Mouse (Mus musculus): ENCODE results near the gene Shc2. TPM values are rescaled to one million over a fixed set of nuclear protein-coding genes. Genes with fewer than 3 reads are reported as not detected.

The Shc2 gene
- total RNA-seq, 2 experiments from 2014 or later, result 3.3 to 5.9 TPM

DNA sequence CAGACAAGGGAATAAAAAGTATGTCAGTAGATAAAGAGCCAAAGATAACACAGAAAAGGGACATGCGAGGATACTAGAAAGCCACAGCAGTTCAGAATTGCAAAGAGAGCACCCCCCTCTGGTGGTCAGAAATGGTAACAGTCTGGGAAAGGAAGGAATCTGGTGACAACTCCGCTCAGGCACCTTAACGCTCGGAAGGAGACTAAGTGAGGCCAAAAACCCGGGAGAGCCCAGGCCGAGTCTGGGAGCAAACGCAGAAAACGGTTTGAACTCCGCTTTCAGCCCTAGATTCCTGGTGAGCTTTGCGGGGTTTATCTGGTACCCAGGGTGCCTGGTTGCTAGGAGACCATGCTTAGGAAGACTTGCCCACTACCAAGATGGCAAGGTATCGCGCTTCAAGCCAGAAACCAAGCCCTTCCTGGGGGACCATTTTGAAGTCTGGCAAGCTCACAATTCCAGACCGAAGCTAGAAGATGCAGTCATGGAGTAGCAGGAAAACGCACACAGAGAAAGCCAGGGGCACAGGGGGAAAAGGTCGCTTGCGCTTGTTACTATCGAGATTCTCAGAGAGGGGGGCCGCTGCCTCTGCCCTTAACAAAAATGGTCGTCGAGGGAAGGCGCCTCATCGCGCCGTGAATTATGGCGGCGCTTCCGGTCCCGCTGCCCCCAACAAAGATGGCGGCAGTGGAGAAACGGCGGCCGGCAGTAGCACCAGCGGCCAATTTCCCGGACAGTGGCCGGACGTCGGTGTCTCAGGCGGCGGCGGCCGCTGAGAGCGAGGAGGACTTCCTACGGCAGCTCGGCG, 31.3 kb upstream of the Shc2 start, which contains the start of gene Tpgs1:
TSS of gene Tpgs1 (plus strand) at position 599 of the 805 bp plus-strand sequence.
- peak; percentile 85 to 86 for DNase-seq (ENCODE audit: low spot score in 2 of 2)

DNA sequence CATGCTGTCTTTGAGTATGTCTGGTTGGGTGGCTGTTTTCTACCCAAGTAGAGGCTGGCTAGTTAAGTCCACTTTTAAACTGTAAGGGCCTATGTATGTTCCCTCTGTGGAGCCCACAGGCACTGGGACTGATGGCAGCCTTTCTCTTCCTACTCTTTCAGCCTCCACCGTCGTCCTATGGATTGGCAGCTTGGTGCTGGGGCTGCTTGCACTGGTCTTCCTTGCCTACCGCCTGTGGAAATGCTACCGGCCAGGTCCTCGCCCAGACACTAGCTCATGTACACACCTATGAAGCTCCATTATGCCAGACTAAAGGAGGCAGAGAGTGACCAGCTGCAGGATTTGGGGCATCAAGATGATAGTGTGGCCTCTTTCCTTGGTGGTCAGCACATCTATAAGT, 30.4 kb upstream of the Shc2 start:
- DNase-seq (ENCODE audit: low spot score in 2 of 2), result no peak

DNA sequence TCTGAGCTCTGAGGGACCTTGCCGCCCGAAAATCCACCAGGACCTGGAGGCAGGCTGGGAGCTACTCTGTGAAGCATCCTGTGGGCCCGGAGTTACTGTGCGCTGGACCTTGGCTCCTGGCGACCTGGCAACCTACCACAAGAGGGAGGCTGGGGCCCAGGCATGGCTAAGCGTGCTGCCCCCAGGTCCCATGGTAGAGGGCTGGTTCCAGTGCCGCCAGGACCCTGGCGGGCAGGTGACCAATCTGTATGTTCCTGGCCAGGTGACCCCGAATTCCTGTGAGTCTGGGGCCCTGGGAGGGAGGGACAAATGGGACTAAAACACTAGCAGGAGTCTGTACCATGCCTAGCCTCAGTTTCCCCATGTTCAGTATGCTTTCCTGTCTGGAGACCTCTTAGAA, 28.8 kb upstream of the Shc2 start:
- DNase-seq (ENCODE audit: low spot score in 2 of 2), result no peak

DNA sequence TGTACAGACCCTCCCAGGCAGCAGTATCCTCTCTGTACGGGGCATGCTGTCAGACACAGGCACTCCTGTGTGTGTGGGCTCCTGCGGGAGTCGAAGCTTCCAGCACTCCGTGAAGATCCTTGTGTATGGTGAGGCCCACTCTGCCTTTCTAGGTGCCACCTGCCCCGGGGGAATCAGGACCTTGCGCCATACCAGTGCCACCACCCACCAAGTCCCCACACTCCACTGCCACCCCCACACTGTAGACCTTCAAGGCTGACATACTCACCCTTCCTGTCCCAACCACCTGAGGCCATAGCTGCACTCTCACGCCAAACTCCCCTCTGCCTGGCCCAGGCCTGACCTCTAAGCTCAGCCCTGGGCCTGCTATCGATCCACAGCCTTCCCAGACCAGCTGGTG, 27.3 kb upstream of the Shc2 start:
- no peak for DNase-seq (ENCODE audit: low spot score in 2 of 2)

DNA sequence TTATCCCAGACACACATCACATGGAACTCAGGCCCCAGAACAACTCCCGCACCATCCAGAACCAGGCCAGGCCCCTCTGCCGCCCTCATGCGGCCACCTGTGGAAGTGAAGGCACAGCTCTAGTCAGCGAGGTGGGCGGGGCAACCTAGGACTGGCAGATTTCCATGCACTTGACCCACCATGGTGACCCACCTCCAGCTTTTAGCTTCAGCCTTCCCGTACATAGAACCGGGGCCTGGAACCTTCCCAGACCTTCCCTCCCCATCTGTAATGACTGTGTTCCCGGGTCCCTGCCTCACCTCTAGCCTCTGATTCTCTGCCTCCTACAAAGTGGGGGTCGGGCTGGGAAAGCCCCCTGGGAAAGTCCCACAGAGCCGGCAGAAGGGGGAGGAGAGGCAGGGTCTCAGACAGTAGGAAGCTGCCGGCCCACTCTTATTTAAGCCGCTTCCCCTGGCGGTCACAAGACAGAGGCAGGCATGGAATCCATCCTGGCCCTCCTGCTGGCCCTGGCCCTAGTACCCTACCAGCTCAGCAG, 26.5 kb upstream of the Shc2 start, which contains the start of gene Madcam1:
TSS of gene Madcam1 (plus strand) at position 429 of the 535 bp plus-strand sequence.
- peak; percentile 59 to 68 for DNase-seq (ENCODE audit: low spot score in 2 of 2)

DNA sequence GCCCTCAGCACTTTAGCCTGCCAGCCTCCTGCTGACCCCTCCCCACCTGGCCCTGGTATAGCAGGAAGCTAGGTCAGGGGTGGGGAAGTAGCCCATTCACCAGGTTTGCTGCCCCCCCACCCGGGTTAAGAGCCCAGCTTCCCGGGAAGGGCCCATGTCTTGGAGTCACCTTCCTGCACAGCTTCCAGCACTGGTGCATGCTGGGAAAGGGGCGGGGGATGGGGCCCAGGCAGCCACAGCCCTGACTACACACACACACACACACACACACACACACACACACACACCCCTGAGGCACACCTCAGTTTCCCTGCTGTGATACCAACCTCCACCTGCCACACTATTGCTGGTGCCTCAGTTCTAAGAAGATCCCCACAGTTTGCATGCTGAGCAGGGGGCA, 24.1 kb upstream of the Shc2 start:
- DNase-seq (ENCODE audit: low spot score in 2 of 2), result no peak

DNA sequence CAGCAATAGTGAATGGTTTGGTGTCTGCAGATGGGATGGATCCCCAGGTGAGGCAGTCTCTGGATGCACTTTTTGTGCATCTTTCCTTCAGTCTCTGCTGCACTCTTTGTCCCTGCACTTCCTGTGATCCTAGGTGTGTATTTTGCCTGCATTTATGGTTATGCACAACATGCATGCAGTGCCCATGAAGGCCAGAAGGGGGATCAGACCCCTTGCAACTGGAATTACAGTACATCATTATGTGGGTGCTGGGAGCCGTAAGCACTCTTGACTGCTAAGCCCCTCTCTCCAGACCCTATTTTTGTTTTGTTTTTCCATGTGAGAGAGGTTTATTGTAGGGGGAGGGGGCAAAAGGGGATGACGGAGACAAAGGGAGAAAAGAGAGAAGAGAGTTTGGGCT, 22.6 kb upstream of the Shc2 start:
- no peak for DNase-seq (ENCODE audit: low spot score in 2 of 2)

DNA sequence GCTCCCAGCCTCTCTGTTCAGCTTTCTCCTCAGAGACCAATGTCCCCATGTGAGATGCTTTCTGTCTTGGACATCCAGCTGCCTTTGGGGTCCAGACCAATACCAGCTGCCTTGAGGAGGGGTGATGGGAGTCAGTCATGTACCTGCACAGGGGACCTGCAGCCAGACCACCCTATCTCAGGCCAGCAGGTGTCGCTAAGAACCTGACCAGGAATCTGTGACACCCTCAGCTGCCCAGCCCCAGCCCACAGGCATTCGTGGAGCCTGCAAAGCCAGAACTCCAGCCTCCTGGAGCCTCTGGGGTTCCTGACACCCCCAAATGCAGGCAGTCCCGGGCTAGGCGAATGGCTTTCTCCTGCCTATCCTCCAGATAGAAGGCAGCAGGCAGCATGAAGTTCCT, 21.1 kb upstream of the Shc2 start:
- no peak for DNase-seq (ENCODE audit: low spot score in 2 of 2)

DNA sequence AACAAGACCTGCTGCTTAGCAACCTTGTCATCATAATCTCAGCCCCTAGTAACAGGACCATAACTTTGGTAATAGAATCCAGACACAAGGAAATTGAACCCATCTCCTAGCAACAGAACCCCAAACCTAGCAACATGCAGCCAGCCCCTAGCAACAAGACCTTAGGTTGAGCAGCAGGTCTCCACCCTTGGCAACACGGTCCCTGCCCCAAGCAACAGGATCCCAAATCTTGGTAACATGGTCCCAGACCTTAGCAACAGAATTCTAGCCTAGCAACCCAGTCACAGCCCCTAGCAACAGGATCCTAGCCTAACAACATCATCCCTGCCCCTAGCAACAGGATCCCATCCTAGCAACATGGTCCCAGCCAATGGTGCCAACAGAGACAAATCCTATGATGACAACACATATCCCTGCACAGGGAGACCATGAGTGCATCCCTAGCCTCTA, 17.3 kb upstream of the Shc2 start:
- DNase-seq (ENCODE audit: low spot score in 2 of 2), result no peak

DNA sequence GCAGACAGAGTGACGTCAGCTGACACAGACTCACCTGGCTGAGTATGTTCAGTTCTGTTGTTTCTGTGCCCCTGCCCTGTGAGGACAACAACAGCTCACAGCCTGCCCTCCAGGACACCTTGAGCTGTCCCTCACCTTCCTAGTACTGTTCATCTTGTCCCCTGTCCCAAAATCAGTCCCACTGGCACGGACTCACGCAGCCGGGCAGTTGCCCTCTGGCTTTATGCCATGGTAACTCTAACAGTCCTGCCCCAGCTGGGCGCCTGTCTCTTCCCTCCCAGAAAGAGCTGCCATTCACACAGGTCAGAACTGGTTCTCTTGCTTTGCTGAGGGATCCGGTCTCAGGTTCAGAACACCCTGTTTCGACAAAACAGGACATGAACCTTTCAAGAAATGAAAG, 15.1 kb upstream of the Shc2 start:
- no peak for DNase-seq (ENCODE audit: low spot score in 2 of 2)

DNA sequence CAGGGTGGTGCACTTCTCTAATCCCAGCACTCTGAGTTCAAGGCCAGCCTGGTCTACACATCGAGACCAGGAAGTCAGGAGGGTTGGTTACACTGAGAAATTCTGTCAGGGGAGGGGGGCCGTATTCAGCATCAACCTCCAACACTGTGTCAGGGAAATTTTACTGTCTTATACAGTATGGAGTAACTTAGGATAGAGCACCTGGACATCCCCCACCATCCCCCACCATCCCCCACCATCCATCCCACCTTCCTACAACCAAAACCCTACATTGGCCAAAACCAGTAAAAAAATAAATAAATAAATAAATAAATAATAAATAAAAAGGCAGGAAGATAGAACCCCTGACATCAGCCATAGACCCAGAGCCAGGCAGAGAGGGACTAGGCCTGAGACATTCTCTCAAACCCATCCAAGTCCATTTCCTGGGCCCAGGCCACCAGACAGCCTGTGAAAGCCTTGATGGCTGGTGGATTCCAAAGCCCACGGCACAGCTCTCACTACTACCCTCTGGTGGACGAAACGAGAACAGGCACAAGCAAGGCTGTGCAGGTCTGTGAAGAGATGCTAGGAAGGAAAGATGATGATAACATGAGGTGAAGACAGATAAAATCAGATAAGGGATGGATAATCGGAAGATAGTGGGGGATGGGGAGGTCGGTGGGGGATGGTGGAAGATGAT, 11.5 kb upstream of the Shc2 start:
- peak; percentile 67 to 68 for DNase-seq (ENCODE audit: low spot score in 2 of 2)

DNA sequence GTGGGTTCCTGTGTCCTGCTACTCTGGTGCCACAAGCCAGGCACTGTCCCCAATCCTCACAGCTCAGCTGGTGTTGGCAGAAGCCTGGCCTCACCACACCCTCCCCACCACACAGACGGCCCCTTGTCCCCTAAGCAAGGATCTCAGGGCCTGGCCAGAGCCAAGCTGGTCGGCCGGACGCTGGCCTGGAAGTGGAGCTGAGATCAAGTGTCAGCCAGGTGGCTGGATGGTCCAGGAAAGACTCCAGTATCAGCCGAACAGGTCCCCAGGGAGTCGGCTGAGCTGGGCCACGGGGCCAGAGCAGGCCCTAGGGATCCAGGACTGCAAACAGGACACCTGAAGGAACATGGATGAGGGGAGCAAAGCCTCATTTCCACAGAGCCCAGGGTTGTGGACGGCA, 8.0 kb upstream of the Shc2 start, which contains the start of gene Odf3l2:
TSS of gene Odf3l2 (minus strand) at position 28 of the 400 bp plus-strand sequence.
- no peak for DNase-seq (ENCODE audit: low spot score in 2 of 2)

DNA sequence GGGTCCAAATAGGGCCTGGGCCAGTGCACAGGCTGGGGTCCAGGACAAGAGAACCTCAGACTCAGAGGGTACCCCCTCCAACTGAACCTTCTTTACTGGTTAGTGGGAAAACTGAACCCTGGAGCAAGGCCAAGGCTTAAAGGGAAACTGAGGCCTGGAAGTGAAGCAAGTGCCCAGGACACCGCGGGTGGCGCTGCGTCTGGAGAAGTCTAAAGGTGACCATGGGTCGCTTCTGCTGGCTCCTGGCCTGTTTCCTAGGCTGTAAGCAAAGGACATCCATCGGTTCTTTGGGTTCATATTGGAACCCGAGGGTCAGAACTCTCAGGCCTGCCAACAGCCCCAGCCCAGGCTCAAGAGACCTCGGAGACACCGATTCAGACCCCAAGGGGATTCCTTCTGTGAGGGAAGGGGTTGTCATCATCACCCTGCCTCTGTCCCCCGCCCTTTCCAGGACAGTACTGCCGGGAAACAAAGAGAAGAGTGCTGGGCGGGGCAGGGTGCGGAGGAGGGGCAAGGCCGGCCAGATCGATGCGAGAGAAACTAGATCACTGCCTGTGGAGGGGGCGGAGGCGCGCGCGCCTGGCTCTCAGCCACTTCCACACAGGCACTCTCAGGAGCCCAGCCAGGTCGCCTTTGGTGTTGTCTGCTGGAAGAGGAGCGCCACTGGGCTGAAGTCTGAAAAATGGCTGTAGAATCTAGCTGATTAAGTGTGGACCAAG, 927 bp upstream of the Shc2 start:
- DNase-seq (ENCODE audit: low spot score in 2 of 2), result peak in 1 of 2 experiments; percentile 13

DNA sequence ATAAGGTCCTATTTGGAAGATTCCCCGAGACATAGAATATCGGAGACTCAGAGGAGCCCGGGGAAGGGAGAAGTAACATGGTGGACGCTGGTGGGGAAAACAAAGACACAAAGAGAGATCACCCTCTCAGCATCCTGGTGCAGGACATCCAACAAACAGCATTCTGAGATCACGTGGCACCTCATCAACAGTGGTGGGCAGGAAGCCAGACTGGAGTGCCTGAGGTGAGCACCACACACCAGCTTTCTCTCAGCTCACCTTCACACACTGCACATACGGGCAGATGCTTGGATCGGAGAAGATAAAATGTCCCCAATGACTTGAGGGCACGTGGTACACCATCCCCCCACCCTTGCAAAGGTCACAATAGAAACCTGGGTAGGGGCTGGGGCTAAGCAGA, 1.4 kb downstream of the Shc2 start:
- DNase-seq (ENCODE audit: low spot score in 2 of 2), result no peak

DNA sequence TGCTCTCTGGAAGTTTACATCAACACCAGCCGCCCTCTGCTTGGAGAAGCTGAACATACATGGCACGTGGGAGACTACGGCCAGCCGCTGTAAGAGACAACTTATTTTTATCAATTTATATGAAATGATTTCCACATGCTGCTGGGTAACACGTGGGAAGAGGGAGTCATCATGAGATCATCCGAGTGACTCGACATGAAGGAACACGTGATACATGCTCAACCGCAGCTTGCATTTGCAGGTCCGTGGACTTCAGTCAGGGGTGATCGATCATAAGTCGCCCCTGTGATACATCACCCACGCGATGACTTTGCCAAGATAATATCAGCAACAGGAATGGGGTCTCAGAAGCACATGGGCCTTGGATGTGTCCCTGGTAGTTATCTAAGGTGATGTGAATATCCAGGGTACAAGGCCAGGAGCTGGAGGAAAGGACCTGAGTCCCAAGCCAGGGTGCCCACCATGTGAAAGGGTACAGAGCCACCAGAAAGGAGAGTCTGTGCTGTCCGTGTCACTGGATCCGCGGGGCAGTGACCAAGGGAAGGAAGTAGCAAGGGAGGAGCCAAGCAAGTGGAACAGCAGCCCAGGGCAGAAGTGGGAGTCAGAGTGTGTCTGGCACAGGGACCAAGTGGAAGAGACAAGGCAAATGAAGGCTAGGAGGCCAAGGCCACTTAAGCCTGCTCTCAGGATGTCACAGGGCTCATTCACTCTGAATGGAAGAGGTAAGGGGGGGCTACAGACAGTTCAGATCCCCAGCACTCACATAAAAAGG, 4.5 kb downstream of the Shc2 start:
- DNase-seq (ENCODE audit: low spot score in 2 of 2), result peak in 1 of 2 experiments; percentile 31

DNA sequence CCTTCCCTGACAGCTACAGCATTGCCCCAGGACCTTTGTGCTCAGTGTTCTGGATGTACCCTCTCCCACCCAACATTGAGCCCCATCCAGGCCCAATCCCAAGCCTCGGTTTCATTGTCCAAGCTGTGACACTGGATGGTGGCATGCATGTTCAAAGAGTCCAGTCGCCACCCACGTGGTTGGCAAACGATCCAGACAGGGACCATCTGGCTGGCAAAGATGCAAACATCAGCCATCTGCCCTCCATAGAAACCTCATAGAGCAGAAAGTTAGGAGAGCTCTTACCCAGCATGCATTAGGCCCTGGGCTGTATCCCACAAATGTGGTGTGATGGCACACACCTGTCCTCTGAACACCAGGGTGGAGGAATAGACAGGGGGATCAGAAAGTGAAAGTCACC, 6.3 kb downstream of the Shc2 start:
- no peak for DNase-seq (ENCODE audit: low spot score in 2 of 2)

DNA sequence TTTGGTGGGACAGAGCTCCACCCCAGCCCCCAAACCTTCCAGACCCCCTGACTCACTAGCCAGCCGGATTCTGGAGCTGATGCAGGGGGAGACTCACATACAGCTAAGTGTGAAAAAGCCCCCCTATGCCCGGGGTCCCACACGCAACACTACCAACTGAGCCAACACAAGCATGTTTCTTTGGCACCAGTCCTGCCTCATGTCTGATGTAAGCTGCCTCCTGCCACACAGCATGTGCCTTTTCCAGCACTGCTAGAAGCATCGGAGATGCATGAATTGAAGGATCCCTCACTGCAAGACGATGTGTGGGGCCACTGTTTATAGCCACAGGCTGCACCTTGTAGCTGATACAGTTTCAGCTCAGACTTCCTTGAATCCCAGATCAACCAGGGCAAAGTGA, 9.3 kb downstream of the Shc2 start:
- no peak for DNase-seq (ENCODE audit: low spot score in 2 of 2)

DNA sequence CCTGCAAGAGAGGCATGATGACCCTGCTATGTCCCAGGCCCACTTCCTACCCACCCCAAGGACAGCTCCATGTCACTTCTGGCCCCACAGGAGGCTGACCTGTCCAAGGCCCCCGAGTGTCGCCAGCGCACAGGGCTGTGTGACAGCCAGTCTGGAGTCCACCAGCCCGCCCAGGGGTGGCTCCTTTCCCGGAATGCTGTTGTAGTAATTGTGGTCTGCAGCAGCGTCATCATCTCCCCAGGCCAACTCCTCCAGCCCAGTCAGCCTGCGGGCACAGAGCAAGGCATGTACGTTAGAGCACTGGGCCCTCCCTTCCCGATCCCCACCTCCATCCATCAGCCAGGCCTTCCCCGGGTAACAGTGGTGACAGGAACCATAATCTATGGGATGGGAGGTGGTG, 11.6 kb downstream of the Shc2 start:
- DNase-seq (ENCODE audit: low spot score in 2 of 2), result no peak

DNA sequence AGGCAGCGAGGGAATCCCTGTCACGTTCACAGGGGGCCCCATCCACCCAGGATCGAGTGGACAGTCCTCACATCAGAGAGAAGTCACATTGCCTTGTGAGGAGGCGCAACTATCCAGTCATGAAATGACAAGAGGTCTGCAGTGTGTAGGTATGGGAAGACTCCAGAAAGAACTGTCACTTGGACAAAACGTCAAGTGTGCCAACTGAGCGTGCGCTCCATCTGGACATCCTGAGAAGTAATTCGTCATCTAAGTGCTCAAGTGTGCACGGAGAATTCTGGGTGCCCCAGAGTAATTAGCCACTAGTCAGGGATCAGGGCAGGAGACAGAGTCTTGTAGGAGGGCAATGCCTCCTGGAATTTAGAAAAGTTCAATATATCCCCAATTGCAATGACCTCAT, 12.3 kb downstream of the Shc2 start:
- DNase-seq (ENCODE audit: low spot score in 2 of 2), result no peak

DNA sequence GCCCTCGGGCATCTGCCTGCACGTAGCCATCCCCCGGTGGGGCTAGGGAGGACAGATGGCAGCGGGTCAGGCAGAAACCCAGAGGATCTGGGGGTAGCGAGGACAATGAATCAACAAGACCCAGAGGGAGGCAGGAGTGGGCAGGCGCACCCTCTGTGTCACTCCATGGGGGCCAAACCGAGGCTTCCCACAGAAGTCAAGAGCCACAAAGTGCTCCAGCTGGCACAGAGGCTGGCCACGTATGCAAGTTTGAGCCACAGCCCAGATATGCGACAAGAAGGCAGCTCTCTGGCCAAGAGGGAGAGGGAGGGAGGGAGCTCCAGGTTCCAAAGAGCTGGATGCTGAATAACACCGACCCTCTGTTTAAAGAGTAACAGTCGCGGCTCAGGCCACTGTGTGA, 13.8 kb downstream of the Shc2 start:
- DNase-seq (ENCODE audit: low spot score in 2 of 2), result no peak

DNA sequence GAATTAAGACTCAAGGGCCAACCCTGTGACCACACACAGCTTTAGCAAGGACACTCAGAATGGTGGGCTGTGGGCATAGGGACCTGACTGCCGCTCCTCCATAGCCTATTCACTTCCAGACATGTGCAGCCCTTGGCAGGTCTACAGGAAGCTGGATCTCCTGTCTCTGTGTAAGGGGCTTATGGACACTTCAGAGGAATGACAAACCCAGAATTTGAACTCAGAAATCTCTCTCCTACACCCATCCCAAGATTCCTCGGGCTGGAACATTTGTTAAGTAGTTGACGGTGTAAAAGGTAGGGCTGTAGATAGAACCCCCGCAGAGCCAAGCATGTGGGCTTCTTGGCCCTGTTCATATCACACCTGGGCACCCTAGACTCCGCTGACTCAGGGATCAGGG, 21.3 kb downstream of the Shc2 start:
- DNase-seq (ENCODE audit: low spot score in 2 of 2), result no peak
